Mouse (Mus musculus) gonadal fat pad, adult 2 months (tissue): Measurements from ENCODE around the gene Tnfsf8. TPM values are rescaled to one million over a fixed set of nuclear protein-coding genes. Genes with fewer than 3 reads are reported as not detected.
A peak's percentile ranks its signal among the peaks of the same experiment; 100 is the strongest.

Source experiments
- DNase-seq: peaks from one replicate; pipeline ENCODE4 v3.0.0-alpha.2; 2012; ENCODE audit warnings: low read depth
- polyA plus RNA-seq: library from polyadenylated mRNA; depleted of rRNA; stranded (reverse); fragments of >200 nt; gene quantifications from 2 replicates; pipeline ENCODE4 v1.2.3, GENCODE M21; 2012; rRNA removed

The Tnfsf8 gene
- polyA plus RNA-seq, 1 experiment = 0.04 TPM

DNA sequence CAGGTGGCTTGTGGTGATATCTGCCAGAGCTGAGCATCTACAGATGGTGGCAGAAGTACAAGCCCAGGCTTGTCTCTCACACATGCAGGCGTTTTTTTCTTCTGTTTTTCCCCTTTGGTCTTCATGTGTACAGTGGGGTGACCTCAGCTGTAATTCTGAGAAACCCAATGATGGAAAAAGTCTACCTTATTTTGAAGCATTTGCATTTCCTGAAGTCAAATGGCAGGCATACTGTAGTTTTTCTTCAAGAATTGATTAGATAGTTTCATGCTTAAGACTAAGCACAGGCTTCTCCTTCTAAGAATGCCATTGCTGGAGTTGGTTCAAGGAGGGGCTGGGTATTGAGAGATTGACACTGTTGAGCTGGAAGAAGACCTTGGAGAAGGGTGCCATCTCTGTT is 18.9 kb downstream of the Tnfsf8 start:
- DNase-seq = no peak

DNA sequence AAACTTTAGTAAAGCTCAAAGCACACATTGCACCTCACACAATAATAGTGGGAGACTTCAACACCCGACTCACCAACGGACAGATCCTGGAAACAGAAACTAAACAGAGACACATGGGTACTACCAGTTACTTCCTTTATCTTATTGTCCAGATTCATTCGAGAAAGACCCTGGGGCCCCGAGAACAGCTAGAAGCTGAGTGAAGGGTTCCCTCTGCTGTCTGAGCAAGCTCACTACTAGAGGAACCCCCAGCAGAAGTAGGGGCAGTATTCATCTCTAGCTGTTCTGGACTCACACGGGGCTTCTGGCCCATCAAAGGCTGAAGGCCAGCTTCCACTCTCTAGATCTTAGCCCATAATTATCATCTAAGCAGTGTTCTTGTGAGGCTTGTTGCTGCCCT is 20.7 kb downstream of the Tnfsf8 start:
- DNase-seq = no peak

- DNase-seq = no peak
Measured at GRCm38 (mm10) chr4:63823136-63823535, 38.0 kb downstream of the Tnfsf8 start.

DNA sequence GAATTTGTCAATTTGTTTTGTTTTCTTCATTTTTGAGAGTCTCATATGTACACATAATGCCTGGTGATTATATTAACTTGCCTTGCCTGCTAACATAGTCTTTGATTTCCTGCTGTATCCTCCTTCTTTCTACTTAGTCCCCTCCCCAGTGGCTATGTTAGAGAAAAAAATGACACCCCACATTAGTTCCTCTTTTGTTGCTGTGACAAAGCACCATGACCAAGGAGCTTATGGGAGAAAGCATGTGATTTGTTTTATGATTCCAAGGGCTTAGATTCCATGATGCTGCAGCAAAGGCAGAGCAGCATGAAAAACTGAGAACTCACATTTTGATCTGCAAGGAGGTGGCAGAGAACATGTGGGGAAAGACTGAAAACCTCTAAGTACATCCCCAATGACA is 43.6 kb downstream of the Tnfsf8 start:
- DNase-seq = no peak

GRCm38 (mm10) chr4:63815668-63816067 is 45.5 kb downstream of the Tnfsf8 start:
- no peak for DNase-seq

GRCm38 (mm10) chr4:63798083-63798482 is 63.1 kb downstream of the Tnfsf8 start:
- peak; percentile 52 for DNase-seq

DNA sequence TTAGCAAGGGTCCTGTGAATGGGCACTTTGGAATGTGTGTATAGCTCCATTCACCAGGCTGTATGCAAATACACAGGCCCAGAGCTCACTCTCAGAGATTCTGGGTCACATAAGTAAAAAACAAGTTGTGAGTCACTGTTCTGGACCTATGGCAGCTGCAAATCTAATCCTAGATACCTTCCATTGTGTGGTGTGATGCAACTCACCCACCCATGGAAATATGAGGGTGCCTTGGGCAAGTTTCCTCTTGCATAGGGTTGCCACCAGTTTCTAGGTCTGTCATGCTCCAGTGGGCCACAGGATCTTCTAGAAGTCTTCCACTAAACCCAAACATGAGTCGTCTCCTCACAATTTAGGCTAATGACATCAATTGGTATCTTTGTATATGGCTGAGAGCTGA is 64.6 kb downstream of the Tnfsf8 start:
- DNase-seq = no peak

- no peak for DNase-seq
Measured at GRCm38 (mm10) chr4:63792328-63792727, 68.8 kb downstream of the Tnfsf8 start.

DNA sequence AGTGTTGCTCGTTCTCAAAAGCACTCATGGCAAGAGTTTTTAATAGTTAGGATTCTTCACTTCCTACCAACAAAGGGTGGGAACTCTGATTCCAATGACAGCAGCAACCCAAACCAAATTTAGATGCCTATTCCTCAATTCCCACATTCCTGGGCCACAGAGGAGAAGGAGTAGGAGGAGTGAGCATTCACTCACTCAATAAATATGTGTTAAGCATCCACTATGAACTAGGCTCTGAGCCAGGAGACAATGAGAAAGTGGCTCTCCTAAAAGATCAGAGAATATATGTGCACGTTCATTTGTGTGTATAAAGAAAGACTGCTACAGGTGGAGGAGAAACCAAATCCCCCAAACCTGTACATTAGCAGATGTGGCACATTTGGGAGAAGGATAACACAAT is 75.7 kb downstream of the Tnfsf8 start:
- no peak for DNase-seq

- no peak for DNase-seq
Measured at GRCm38 (mm10) chr4:63783826-63784225, 77.3 kb downstream of the Tnfsf8 start.

DNA sequence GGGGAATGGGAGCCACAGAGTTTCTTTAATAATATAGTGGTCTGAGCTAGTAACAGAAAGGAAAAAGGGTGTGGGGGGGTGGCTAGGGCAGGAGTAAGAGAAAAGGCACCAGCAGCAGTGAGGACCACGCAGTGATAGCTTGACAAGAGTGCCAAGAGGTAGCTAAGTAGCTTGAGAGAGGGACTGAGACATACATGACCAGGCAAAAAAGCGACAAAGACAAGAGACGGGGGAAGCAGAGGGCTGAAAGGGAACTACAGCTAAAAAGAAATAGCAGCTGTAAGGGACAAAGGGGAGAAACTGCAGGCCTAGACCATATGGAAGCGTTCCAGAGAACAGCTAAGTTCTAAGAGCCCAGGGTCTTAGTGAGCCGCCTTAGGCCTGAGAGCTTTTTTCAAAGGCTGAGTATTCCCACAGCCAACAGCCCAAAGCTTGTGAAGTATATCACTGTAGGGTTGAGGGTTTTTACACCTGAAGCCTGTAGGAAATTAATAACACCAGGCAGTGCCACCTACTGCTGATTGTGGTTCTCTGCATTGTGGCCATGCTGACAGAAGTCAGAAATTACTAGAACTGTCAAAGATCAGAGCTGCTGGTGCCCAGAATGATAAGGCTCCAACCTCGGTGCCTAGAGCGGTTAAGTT is 78.1 kb downstream of the Tnfsf8 start:
- no peak for DNase-seq

Other genes with a start within 250 kb of the Tnfsf8 start
- 1.2 and 2.4 TPM in 2 replicates for gene Tex48, start 238.9 kb downstream of the Tnfsf8 start, polyA plus RNA-seq
- not detected in 2 replicates for gene Gm11214, start 198.0 kb downstream of the Tnfsf8 start, polyA plus RNA-seq
- 0.19 and 0.22 TPM in 2 replicates for gene Tnfsf15, start 116.2 kb downstream of the Tnfsf8 start, polyA plus RNA-seq
- 3.0 and 3.7 TPM in 2 replicates for gene Tnc, start 185.7 kb upstream of the Tnfsf8 start, polyA plus RNA-seq